Mouse (Mus musculus) forebrain, embryonic 15.5 days (tissue): ENCODE measurements around the gene Il23r. TPM values are rescaled to one million over a fixed set of nuclear protein-coding genes. Genes with fewer than 3 reads are reported as not detected.
A peak's percentile ranks its signal among the peaks of the same experiment; 100 is the strongest.
"Not testable (repeated sequence)": the region's sequence is repeated elsewhere in the genome, so short reads cannot be mapped to it uniquely, and the experiment has no call there.

Experiments
- ATAC-seq: fragments of 200-750 bp; cut with Nextera tagmentation; replicated peaks from 2 replicates; pipeline ENCODE4 v1.8.0; 2017; ENCODE audit warnings: mild to moderate bottlenecking, moderate TSS enrichment, moderate library complexity
- H3K27ac ChIP-seq: fragments of 300-500 bp; sonication (generic); replicated peaks from 2 replicates; pipeline ENCODE4 v1.5.1; 2015; ENCODE audit warnings: mild to moderate bottlenecking, inconsistent platforms
- H3K27me3 ChIP-seq: fragments of 300-500 bp; sonication (generic); 2 replicates; pipeline ENCODE4 v1.6.1; 2015; ENCODE audit warnings: inconsistent platforms
- H3K36me3 ChIP-seq: fragments of 300-500 bp; sonication (generic); 2 replicates; pipeline ENCODE4 v1.6.1; 2015; ENCODE audit warnings: mild to moderate bottlenecking, inconsistent platforms
- H3K4me1 ChIP-seq: fragments of 300-500 bp; sonication (generic); 2 replicates; pipeline ENCODE4 v1.6.1; 2015; ENCODE audit warnings: inconsistent platforms
- H3K4me2 ChIP-seq: fragments of 300-500 bp; sonication (generic); replicated peaks from 2 replicates; pipeline ENCODE4 v1.6.1; 2015; ENCODE audit warnings: mild to moderate bottlenecking, inconsistent platforms
- H3K4me3 ChIP-seq: fragments of 300-500 bp; sonication (generic); 2 replicates; pipeline ENCODE4 v1.5.1; 2015; ENCODE audit warnings: mild to moderate bottlenecking, inconsistent platforms
- H3K9ac ChIP-seq: fragments of 300-500 bp; sonication (generic); replicated peaks from 2 replicates; pipeline ENCODE4 v1.6.1; 2015; ENCODE audit warnings: mild to moderate bottlenecking, inconsistent platforms
- H3K9me3 ChIP-seq: fragments of 300-500 bp; sonication (generic); 2 replicates; pipeline ENCODE4 v1.6.1; 2016; ENCODE audit warnings: inconsistent platforms
- WGBS: fragments of 180-500 bp; shearing (Covaris S2); methylation state at CpG from one replicate; pipeline ENCODE4 v1.1.7; 2015; ENCODE audit warnings: mixed read lengths; 5-methylcytosine and 5-hydroxymethylcytosine counted together
- polyA plus RNA-seq: library from polyadenylated mRNA; unstranded; fragments of >200 nt; fragmentation: Nextera tagmentation; extraction: Ambion mirVana; gene quantifications from 2 replicates; pipeline ENCODE4 v1.2.1, GENCODE M21; 2015

Gene Il23r
- polyA plus RNA-seq = not detected in 2 replicates

DNA sequence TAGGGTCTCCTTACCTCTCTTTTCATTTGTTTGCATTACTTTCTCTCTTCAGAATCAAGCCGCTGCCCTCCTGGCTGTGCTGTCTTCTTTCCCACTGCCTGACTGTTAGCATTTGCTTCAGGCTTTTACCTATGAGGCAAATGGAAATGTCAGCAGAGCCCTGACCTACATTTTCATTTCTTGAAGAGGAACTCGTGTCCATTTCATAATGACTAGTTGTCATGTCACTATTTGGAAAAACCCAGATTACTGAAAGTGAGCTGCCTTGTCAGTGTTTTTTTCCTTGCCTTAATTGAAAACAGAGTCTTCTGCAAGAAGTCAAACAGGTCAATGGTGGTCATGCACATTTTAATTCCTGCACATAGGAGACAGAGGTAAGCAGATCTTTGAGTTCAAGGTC is at the start of gene Il23r:
Il23r (minus strand) TSS at position 101 of the 400 bp plus-strand sequence.
- H3K36me3 ChIP-seq = no peaks in the 10 kb centered on the region
- no peak within 1 kb of the TSS for H3K4me3 ChIP-seq
- 85% methylated on average over 2 of the region's 2 CpGs for WGBS
- no peaks in the 10 kb centered on the region for H3K4me1 ChIP-seq
- no peak within 1 kb of the TSS for H3K27ac ChIP-seq
- no peak for ATAC-seq
- H3K9ac ChIP-seq = no peak within 1 kb of the TSS
- no peaks in the 10 kb centered on the region for H3K9me3 ChIP-seq
- no peak within 1 kb of the TSS for H3K4me2 ChIP-seq
- H3K27me3 ChIP-seq = no peaks in the 10 kb centered on the region

DNA sequence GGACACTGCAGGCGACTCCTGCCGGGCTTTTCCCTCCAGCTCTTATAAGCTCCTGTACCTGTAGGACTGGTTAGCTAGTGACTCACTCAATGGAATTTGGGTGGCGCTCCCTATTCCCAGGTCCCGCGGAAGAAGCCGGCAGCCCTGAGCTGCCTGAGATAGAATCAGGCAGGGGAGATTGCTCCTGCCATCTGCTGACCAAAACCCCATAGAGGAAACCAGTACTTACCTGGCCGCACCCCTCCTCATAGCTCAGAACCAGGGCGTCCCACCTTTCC is 44.1 kb upstream of the Il23r start, which contains the start of gene Tacstd2:
Tacstd2 (minus strand) TSS at position 20 of the 278 bp plus-strand sequence.
- no peak within 1 kb of the TSS for H3K27ac ChIP-seq
- ATAC-seq = no peak
- no peaks in the 10 kb centered on the region for H3K36me3 ChIP-seq
- 4% methylated on average over 8 of the region's 8 CpGs for WGBS
- H3K9ac ChIP-seq = peak within 1 kb of the TSS; percentile 17; the same call in 1 of the 2 replicates
- peak within 1 kb of the TSS; percentile 78 for H3K4me2 ChIP-seq
- H3K9me3 ChIP-seq = no peaks in the 10 kb centered on the region
- peak within 1 kb of the TSS; percentile 46 for H3K4me3 ChIP-seq
- peaks cover 51% of the 10 kb centered on the region for H3K27me3 ChIP-seq
- peaks cover 13% of the 10 kb centered on the region for H3K4me1 ChIP-seq

DNA sequence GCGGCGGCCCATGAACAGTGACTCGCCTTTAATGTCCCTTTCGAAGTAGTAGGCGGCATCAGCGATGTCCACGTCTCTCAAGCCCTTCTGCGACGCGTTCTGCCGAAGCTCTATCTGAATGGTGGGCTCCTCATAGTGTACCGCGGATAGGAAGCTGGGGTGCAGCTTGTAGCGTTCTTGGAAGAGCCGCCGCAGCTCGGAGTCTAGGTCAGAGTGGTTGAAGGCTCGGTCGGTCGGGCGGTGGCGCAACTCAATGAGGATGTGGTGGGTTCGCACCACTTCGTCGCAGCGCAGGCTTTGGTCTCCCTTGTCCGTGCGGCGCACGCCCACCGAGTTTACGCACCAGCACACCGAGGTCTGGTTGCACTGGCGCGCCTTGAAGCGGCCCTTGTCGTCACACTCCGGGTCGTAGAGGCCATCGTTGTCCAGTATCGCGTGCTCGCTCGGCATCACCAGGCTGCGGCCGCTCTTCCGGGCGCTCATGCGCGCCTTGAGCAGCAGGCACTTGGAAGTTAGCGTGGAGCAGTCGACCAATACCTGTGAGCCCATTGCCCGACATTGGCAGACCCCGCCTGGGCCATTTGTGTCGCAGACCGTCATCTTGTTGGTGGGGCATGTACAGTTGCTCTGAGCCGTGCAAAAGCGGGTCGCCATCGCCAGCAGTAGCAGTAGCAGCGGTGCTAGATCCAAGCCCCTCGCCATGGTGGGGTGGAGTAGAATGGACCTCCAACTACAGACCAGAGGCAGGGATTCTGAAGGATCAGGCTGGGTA is 43.5 kb upstream of the Il23r start:
- H3K9me3 ChIP-seq = no peaks in the 10 kb centered on the region
- peak overlapping the region; percentile 78 for H3K4me2 ChIP-seq
- 2% methylated on average over 62 of the region's 62 CpGs for WGBS
- no peak overlapping the region for H3K27ac ChIP-seq
- H3K4me3 ChIP-seq = peak overlapping the region; percentile 46
- peak; percentile 74 for ATAC-seq
- H3K4me1 ChIP-seq = peaks cover 13% of the 10 kb centered on the region
- H3K36me3 ChIP-seq = no peaks in the 10 kb centered on the region
- peak overlapping the region; percentile 17; the same call in 1 of the 2 replicates for H3K9ac ChIP-seq
- H3K27me3 ChIP-seq = peaks cover 51% of the 10 kb centered on the region

DNA sequence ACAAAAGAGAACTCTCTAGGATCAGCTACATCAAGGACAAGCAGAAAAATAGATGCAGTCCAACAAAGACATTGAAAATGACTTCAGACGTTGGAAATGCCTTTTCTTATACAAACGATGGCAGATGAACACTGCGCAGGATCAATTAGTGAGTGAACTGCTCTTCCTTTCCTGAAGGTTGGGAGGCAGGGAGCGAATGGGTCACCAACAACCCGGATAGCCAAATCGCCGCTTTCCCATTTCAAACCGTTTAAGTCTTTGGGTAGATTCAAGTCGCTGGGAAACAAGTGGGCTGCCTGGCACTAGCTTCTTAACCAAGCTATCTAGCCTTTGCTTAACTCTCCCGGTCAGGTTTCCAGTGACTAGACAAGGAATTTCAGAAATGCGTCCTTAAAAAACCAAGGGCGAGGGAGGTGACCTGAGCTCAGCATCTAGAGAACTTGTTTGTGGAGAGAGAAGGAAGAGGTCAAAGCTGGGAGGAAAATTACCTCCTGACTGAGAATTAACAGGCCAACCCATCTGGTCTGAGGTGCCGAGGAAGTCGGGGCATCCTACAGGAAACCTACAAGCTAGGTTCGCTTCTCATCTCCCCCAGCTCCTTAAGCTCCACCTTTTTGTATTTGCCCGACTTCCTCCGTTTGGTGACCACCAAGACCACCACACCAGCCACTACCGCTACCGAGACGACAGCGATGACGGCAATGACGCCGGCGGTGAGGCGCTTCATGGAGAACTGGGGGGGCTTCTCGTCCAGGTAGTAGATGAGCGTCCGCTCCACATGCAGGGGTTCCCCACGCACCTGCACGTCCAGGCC is 42.7 kb upstream of the Il23r start:
- peak overlapping the region; percentile 78 for H3K4me2 ChIP-seq
- peak overlapping the region; percentile 17; the same call in 1 of the 2 replicates for H3K9ac ChIP-seq
- WGBS = 7% methylated on average over 31 of the region's 31 CpGs
- H3K9me3 ChIP-seq = no peaks in the 10 kb centered on the region
- peaks cover 13% of the 10 kb centered on the region for H3K4me1 ChIP-seq
- no peaks in the 10 kb centered on the region for H3K36me3 ChIP-seq
- H3K4me3 ChIP-seq = peak overlapping the region; percentile 46
- ATAC-seq = peak; percentile 18; the same call in 1 of the 2 replicates
- H3K27ac ChIP-seq = no peak overlapping the region
- H3K27me3 ChIP-seq = peaks cover 51% of the 10 kb centered on the region

DNA sequence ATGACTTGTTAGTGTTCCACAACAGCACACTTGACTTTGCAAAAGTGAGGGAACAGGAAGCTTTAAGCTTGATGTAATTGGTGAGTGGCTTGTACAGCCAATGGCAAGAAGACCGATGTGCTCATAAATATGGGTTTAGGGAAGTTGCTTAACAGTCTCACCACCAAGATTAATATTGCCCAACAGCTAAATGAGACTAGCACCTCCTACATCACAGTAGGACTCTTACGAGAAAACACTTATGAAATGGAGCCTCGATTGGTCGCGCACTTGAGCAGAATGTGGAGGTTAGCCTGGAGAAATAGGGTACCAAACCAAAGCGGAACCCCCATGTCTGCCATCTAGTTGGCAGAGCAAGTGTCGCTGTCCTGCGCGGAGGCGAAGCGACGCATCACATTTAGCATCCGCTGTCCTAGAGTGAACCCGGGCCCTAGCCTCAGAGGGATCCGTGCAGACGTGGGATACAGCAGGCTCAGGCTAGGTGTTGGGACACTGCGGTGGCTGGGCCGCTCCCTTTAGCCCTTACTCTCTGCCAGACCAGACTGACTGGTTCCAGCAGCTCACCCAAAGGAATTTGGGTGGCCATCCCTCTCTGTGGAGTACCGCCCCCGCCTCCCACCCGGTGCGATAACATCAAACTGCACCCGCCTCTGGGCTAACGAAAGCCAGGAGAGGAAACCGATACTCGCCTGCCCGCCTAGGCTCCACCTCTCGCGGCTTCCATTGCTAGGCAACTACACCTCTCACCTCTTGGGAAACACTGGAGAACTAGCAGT is 41.2 kb upstream of the Il23r start:
- 9% methylated on average over 29 of the region's 29 CpGs for WGBS
- H3K27me3 ChIP-seq = peaks cover 51% of the 10 kb centered on the region
- peak; percentile 44; the same call in 1 of the 2 replicates for ATAC-seq

DNA sequence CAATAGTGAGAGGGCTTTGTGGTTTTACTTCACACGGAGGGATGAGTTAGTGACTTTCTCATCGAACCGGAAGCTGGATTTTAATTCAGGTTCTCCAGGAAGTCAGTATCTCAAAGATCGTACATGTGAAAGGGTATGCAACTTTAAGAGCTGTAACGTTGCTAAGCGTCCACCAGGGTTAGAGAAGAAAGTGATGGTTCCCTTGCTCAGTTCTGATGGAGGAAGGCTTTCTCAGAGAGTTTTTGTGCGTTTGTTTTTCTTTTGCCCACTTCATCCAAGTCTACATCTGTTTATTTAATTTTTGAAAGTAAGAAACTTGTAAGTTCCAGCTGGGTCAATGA is 40.1 kb upstream of the Il23r start:
- no peaks in the 10 kb centered on the region for H3K36me3 ChIP-seq
- no peak for ATAC-seq
- peaks cover 13% of the 10 kb centered on the region for H3K4me1 ChIP-seq
- H3K9me3 ChIP-seq = no peaks in the 10 kb centered on the region
- H3K4me2 ChIP-seq = no peak overlapping the region
- no peak overlapping the region for H3K27ac ChIP-seq
- H3K9ac ChIP-seq = no peak overlapping the region
- H3K27me3 ChIP-seq = peaks cover 49% of the 10 kb centered on the region
- H3K4me3 ChIP-seq = no peak overlapping the region
- 65% methylated on average over 7 of the region's 7 CpGs for WGBS

More for the DNA sequence above, 41.2 kb upstream of the Il23r start:
- H3K9ac ChIP-seq = no peak overlapping the region
- H3K9me3 ChIP-seq = no peaks in the 10 kb centered on the region
- H3K4me1 ChIP-seq = peaks cover 13% of the 10 kb centered on the region
- peak overlapping the region; percentile 28 for H3K4me2 ChIP-seq
- H3K36me3 ChIP-seq = no peaks in the 10 kb centered on the region
- no peak overlapping the region for H3K27ac ChIP-seq
- peak overlapping the region; percentile 22 for H3K4me3 ChIP-seq

DNA sequence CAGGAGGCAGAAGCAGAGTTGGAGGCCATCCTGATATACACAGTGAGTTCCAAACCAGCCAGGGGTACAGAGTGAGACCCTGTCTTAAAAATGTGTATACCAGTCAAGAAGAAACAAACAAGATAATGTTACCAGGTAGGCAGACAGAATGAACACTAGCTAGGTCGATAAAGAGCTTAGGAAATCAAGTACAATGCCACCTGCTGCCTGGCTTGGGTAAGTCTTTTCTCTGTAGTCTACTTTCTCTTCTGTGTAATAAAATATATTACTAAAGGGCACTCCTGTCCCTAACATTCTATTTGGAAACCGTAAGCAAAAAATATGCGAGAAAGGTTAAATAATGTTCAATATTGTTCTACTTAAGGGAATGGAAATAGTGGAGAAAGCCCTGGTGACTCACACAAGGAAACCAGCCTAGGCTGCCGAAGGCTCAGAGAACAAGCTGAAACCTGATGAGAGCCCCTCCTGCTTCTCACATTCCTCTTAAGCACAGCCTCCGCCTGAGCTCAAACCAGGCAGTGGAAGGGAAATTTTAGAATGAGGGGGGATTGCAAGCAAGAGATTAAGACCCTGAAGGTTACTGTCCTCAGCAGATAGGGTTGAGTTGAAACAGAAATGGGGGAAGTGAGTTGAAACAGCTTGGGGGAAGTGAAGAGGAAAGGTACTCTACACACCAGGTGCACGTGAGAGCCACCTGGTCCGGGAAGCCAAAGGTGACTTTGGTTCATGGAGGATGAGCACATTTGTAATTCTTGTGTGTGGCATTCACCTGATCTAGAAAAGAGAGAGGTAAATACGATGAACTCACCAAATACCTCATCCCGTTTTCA is 39.6 kb upstream of the Il23r start:
- WGBS = 63% methylated on average over 9 of the region's 9 CpGs
- H3K4me2 ChIP-seq = no peak overlapping the region
- no peaks in the 10 kb centered on the region for H3K36me3 ChIP-seq

DNA sequence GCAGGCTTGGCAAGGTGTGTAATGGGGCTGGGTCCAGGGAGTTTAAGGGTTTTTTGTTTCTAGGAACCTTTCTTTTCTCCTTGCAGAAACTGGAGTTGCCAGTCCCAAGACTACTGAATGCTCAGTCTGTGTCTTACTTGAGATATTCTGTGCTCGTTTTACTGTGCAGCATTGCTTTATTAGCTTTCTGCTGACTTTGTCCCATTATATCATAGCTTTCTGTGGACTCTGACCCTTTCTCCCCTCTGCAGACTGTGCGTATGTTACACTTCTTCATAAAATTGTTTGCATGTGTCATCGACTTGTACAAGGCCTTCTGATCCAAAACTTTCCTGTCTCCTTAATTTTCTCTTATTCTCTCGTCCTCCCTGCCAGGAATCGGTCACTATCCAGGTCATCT is 34.7 kb upstream of the Il23r start:
- H3K9ac ChIP-seq = no peak overlapping the region
- no peaks in the 10 kb centered on the region for H3K36me3 ChIP-seq
- no peak overlapping the region for H3K4me2 ChIP-seq
- ATAC-seq = no peak
- no peaks in the 10 kb centered on the region for H3K9me3 ChIP-seq
- no peaks in the 10 kb centered on the region for H3K4me1 ChIP-seq
- no peak overlapping the region for H3K27ac ChIP-seq
- no peak overlapping the region for H3K4me3 ChIP-seq
- 0 out of 2 replicates have a peak, but pooled peaks cover 2% of the 10 kb centered on the region for H3K27me3 ChIP-seq
- 91% methylated on average over 5 of the region's 5 CpGs for WGBS

More for the DNA sequence above, 39.6 kb upstream of the Il23r start:
- peaks cover 13% of the 10 kb centered on the region for H3K4me1 ChIP-seq
- no peak overlapping the region for H3K4me3 ChIP-seq
- no peaks in the 10 kb centered on the region for H3K9me3 ChIP-seq
- peaks cover 45% of the 10 kb centered on the region for H3K27me3 ChIP-seq
- no peak for ATAC-seq
- no peak overlapping the region for H3K9ac ChIP-seq
- no peak overlapping the region for H3K27ac ChIP-seq

DNA sequence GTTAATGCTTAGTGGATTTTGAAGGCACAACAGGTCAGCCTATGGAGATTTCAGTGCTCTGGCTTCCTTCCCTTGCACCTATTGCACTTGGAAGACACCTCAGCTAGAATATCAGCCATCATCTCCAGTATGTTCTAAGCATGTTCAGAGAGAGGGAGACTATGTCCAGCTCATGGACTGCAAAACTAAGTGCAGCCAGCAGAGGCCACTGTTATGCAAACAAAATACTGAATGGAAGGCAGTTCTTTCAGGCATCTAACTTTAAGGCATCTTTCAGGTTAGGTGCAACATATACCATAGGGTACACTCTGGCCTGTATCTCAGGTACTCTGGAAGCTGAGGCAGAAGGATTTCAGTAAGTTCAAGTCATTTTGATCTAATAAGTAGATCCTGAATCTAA is 19.1 kb upstream of the Il23r start:
- no peak overlapping the region for H3K4me3 ChIP-seq
- no peak overlapping the region for H3K27ac ChIP-seq
- no peak overlapping the region for H3K9ac ChIP-seq
- no peaks in the 10 kb centered on the region for H3K4me1 ChIP-seq
- H3K4me2 ChIP-seq = no peak overlapping the region
- no peaks in the 10 kb centered on the region for H3K27me3 ChIP-seq
- H3K36me3 ChIP-seq = no peaks in the 10 kb centered on the region
- ATAC-seq = no peak
- H3K9me3 ChIP-seq = no peaks in the 10 kb centered on the region

DNA sequence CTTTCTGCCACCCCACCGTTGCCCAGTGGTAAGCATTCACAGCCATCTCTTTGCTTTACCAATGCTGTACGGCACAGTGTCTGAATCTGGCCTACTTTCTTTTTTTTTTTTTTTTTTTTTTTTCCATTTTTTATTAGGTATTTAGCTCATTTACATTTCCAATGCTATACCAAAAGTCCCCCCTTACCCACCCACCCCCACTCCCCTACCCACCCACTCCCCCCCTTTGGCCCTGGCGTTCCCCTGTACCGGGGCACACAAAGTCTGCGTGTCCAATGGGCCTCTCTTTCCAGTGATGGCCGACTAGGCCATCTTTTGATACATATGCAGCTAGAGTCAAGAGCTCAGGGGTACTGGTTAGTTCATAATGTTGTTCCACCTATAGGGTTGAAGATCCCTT is 10.3 kb upstream of the Il23r start:
- not testable (repeated sequence) for H3K9me3 ChIP-seq, H3K27ac ChIP-seq, H3K27me3 ChIP-seq, H3K36me3 ChIP-seq, H3K9ac ChIP-seq, H3K4me2 ChIP-seq, H3K4me3 ChIP-seq, H3K4me1 ChIP-seq
- WGBS = 89% methylated on average over 2 of the region's 6 CpGs
- peak; percentile 63; the same call in 1 of the 2 replicates for ATAC-seq

DNA sequence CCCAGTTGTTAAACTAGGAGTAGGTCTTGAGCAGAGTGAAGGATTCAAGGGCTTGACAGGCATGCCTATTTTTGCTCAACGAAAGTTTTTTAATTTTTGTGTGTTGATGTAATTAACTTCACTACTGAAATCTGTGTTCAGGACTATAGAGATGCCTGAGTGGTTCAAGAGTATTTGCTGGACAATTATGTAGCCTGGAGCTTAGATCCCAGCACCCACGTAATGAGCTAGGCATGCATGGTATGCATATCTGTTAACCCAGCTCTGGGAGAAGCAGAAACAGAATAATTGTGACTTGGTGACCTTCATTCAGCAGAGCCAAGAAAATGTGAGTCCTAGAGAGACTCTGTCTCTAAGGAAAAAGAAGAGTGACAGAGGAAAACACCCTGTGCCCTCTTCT is 10.6 kb downstream of the Il23r start:
- H3K4me2 ChIP-seq = no peak overlapping the region
- H3K4me3 ChIP-seq = no peak overlapping the region
- H3K4me1 ChIP-seq = no peaks in the 10 kb centered on the region
- no peak for ATAC-seq
- no peaks in the 10 kb centered on the region for H3K9me3 ChIP-seq
- H3K36me3 ChIP-seq = no peaks in the 10 kb centered on the region
- no peak overlapping the region for H3K9ac ChIP-seq
- no peak overlapping the region for H3K27ac ChIP-seq
- no peaks in the 10 kb centered on the region for H3K27me3 ChIP-seq
- 62% methylated on average over 2 of the region's 2 CpGs for WGBS
